Mouse (Mus musculus) CH12.LX (cell line): ENCODE data around the gene Cacng4. TPM values are rescaled to one million over a fixed set of nuclear protein-coding genes. Genes with fewer than 3 reads are reported as not detected.

Experiments
- DNase-seq: peaks from one replicate; pipeline ENCODE4 v3.0.0-alpha.2; 2013; ENCODE audit errors: extremely low read depth
- H3K27ac ChIP-seq: 2 replicates; pipeline ENCODE4 v1.5.1; 2012; ENCODE audit warnings: low read depth, mild to moderate bottlenecking, control low read depth, moderate library complexity; ENCODE audit not compliant: insufficient read depth
- H3K27me3 ChIP-seq: replicated peaks from 2 replicates; pipeline ENCODE3; 2012; ENCODE audit warnings: inconsistent platforms
- H3K36me3 ChIP-seq, 2 experiments: replicated peaks in 1 of 2; 2 replicates each; pipeline versions ENCODE3 to v1.6.1; 2012; ENCODE audit warnings: inconsistent platforms in 1 of 2, low read length in 1 of 2, mild to moderate bottlenecking in 1 of 2, mixed read lengths in 1 of 2, moderate library complexity in 1 of 2; ENCODE audit not compliant: control insufficient read depth in 1 of 2, insufficient read depth in 1 of 2
- H3K4me1 ChIP-seq, 2 experiments: 2 replicates each; pipeline ENCODE4 v1.6.1; 2012; ENCODE audit warnings: inconsistent platforms in 1 of 2, moderate library complexity in 1 of 2; ENCODE audit not compliant: insufficient read depth in 2 of 2, control insufficient read depth in 1 of 2
- H3K4me2 ChIP-seq: 2 replicates; pipeline ENCODE4 v1.6.1; 2012; ENCODE audit warnings: low read depth, mild to moderate bottlenecking, control low read depth; ENCODE audit not compliant: poor library complexity, insufficient read depth, severe bottlenecking
- H3K4me3 ChIP-seq, 3 experiments: fragments of 150-350 bp in 1 of 3; sonication (generic) in 1 of 3; replicated peaks in 1 of 3; 2 replicates each; pipeline versions ENCODE3 to v1.5.1; 2011 to 2012; ENCODE audit warnings: low read depth in 2 of 3, low read length in 2 of 3, mild to moderate bottlenecking in 2 of 3, moderate library complexity in 2 of 3, control low read depth in 1 of 3, improper control_type of control experiment in 1 of 3, inconsistent platforms in 1 of 3, mixed read lengths in 1 of 3; ENCODE audit not compliant: poor library complexity in 1 of 3
- H3K79me2 ChIP-seq: replicated peaks from 2 replicates; pipeline ENCODE4 v1.6.1; 2012; ENCODE audit warnings: mild to moderate bottlenecking, moderate library complexity; ENCODE audit not compliant: control insufficient read depth, poor library complexity, insufficient read depth, severe bottlenecking; ENCODE audit errors: extremely low read depth
- H3K9ac ChIP-seq: 2 replicates; pipeline ENCODE4 v1.6.1; 2012; ENCODE audit warnings: low read depth, mild to moderate bottlenecking, control low read depth, moderate library complexity; ENCODE audit not compliant: insufficient read depth
- H3K9me3 ChIP-seq: replicated peaks from 2 replicates; pipeline ENCODE3; 2012; ENCODE audit warnings: low read length, inconsistent platforms, mixed read lengths
- BHLHE40 ChIP-seq: IDR thresholded peaks from 2 replicates; pipeline ENCODE4 v1.6.1; 2011; ENCODE audit warnings: mild to moderate bottlenecking, low read depth, low read length, improper control_type of control experiment
- CHD2 ChIP-seq: IDR thresholded peaks from 2 replicates; pipeline ENCODE4 v1.6.1; 2011; ENCODE audit warnings: low read length, improper control_type of control experiment
- CTCF ChIP-seq, 2 experiments: IDR thresholded peaks in 1 of 2; conservative IDR thresholded peaks in 1 of 2; 2 replicates each; pipeline ENCODE4 v1.5.1; 2011 to 2012; ENCODE audit warnings: low read depth in 2 of 2, low read length in 2 of 2, improper control_type of control experiment in 1 of 2, inconsistent platforms in 1 of 2, mild to moderate bottlenecking in 1 of 2, moderate library complexity in 1 of 2
- ELF1 ChIP-seq: IDR thresholded peaks from 2 replicates; pipeline ENCODE4 v1.6.1; 2014; ENCODE audit warnings: low read depth, mild to moderate bottlenecking, inconsistent platforms, low read length, improper control_type of control experiment
- EP300 ChIP-seq: IDR thresholded peaks from 2 replicates; pipeline ENCODE4 v1.6.1; 2011; ENCODE audit warnings: low read length, improper control_type of control experiment
- ETS1 ChIP-seq: conservative IDR thresholded peaks from 2 replicates; pipeline ENCODE4 v1.6.1; 2012; ENCODE audit warnings: low read depth, mild to moderate bottlenecking, inconsistent platforms, low read length, improper control_type of control experiment, moderate library complexity
- HCFC1 ChIP-seq: IDR thresholded peaks from 2 replicates; pipeline ENCODE4 v1.6.1; 2012; ENCODE audit warnings: low read depth, mild to moderate bottlenecking, inconsistent platforms, low read length, improper control_type of control experiment
- JUN ChIP-seq: IDR thresholded peaks from 2 replicates; pipeline ENCODE4 v1.6.1; 2011; ENCODE audit warnings: low read depth, mild to moderate bottlenecking, low read length, improper control_type of control experiment, moderate library complexity; ENCODE audit not compliant: insufficient read depth
- JUND ChIP-seq: conservative IDR thresholded peaks from 2 replicates; pipeline ENCODE4 v1.6.1; 2011; ENCODE audit warnings: low read depth, low read length, improper control_type of control experiment
- MAX ChIP-seq: IDR thresholded peaks from 2 replicates; pipeline ENCODE4 v1.6.1; 2011; ENCODE audit warnings: low read length, improper control_type of control experiment
- MXI1 ChIP-seq: IDR thresholded peaks from 2 replicates; pipeline ENCODE4 v1.6.1; 2011; ENCODE audit warnings: mild to moderate bottlenecking, low read depth, low read length, improper control_type of control experiment
- NELFE ChIP-seq: IDR thresholded peaks from 2 replicates; pipeline ENCODE4 v1.6.1; 2011; ENCODE audit warnings: low read depth, low read length, improper control_type of control experiment
- PAX5 ChIP-seq: IDR thresholded peaks from 2 replicates; pipeline ENCODE4 v1.6.1; 2012; ENCODE audit warnings: low read length, inconsistent platforms, mixed read lengths
- RAD21 ChIP-seq: IDR thresholded peaks from 2 replicates; pipeline ENCODE4 v1.6.1; 2011; ENCODE audit warnings: low read depth, mild to moderate bottlenecking, low read length, improper control_type of control experiment, moderate library complexity
- SIN3A ChIP-seq: IDR thresholded peaks from 2 replicates; pipeline ENCODE4 v1.6.1; 2012; ENCODE audit warnings: low read length, improper control_type of control experiment, inconsistent platforms
- SMC3 ChIP-seq: IDR thresholded peaks from 2 replicates; pipeline ENCODE4 v1.6.1; 2011; ENCODE audit warnings: low read depth, low read length, improper control_type of control experiment
- TBP ChIP-seq: conservative IDR thresholded peaks from 2 replicates; pipeline ENCODE4 v1.6.1; 2011; ENCODE audit warnings: low read depth, low read length, improper control_type of control experiment
- USF1 ChIP-seq: IDR thresholded peaks from 2 replicates; pipeline ENCODE4 v1.6.1; 2014; ENCODE audit warnings: low read depth, mild to moderate bottlenecking, inconsistent platforms, low read length, improper control_type of control experiment
- ZKSCAN1 ChIP-seq: IDR thresholded peaks from 2 replicates; pipeline ENCODE4 v1.6.1; 2012; ENCODE audit warnings: low read depth, inconsistent platforms, low read length, improper control_type of control experiment, borderline replicate concordance
- ZNF384 ChIP-seq: IDR thresholded peaks from 2 replicates; pipeline ENCODE4 v1.6.1; 2012; ENCODE audit warnings: low read depth, low read length, improper control_type of control experiment, inconsistent platforms
- dilution Hi-C: fragments of 300-500 bp; cut with MboI; formaldehyde crosslinking; loops from 2 replicates; pipeline ENCODE4 v1.14.3; 2020; ENCODE audit warnings: low sequenced_read_pairs; ENCODE audit not compliant: extremely low pct_unique_long_range_greater_than_20kb, extremely low pct_ligation_motif_present
- in situ Hi-C: fragments of 300-500 bp; cut with MboI; formaldehyde crosslinking; loops from 3 replicates; pipeline ENCODE4 v1.14.3; 2019; ENCODE audit warnings: low sequenced_read_pairs, low pct_ligation_motif_present, low pct_unique_long_range_greater_than_20kb, mixed read lengths
- polyA plus RNA-seq: library from polyadenylated mRNA; unstranded; fragments of >175 nt; gene quantifications from 2 replicates; pipeline ENCODE4 v1.2.1, GENCODE M21; 2012; ENCODE audit warnings: low read depth; ENCODE audit not compliant: insufficient read length
- total RNA-seq, 2 experiments: library from RNA; depleted of rRNA; stranded (reverse); fragments of 300-350 nt in 1 of 2; fragments of >200 nt in 1 of 2; gene quantifications; 2 replicates each; pipeline ENCODE4 v1.2.3; 2012 to 2014

Cacng4 gene
- total and polyA plus RNA-seq, 3 experiments: not detected

- in situ Hi-C loops: no loop called here
Measured at GRCm38 (mm10) chr11:107801946-107802345, 7.6 kb upstream of the Cacng4 start.

GRCm38 (mm10) chr11:107799331-107799730 lies 5.0 kb upstream of the Cacng4 start:
- DNase-seq: no peak
- Histone ChIP-seq H3K4me1 (no peaks in the 10 kb centered on the region), H3K27me3 (peaks cover 84% of the 10 kb centered on the region), H3K36me3 (no peaks in the 10 kb centered on the region), H3K4me2 (no peak overlapping the region), H3K79me2 (no peaks in the 10 kb centered on the region), H3K27ac (no peak overlapping the region), H3K9ac (no peak overlapping the region), H3K9me3 (no peaks in the 10 kb centered on the region), H3K4me3 (no peak overlapping the region)
- dilution Hi-C loops: no loop called here
- no peak for TF ChIP-seq USF1
- in situ Hi-C loops: no loop called here

More at GRCm38 (mm10) chr11:107801946-107802345, 7.6 kb upstream of the Cacng4 start:
- Histone ChIP-seq H3K9ac (no peak overlapping the region), H3K4me3 (no peak overlapping the region), H3K27ac (no peak overlapping the region), H3K4me1 (no peaks in the 10 kb centered on the region), H3K9me3 (no peaks in the 10 kb centered on the region), H3K4me2 (no peak overlapping the region), H3K79me2 (no peaks in the 10 kb centered on the region), H3K27me3 (peaks cover 71% of the 10 kb centered on the region), H3K36me3 (no peaks in the 10 kb centered on the region)
- dilution Hi-C loops: no loop called here
- DNase-seq: no peak
- no peak for TF ChIP-seq MXI1
- TF ChIP-seq JUND: no peak
- TF ChIP-seq PAX5: no peak
- no peak for TF ChIP-seq MAX
- TF ChIP-seq CTCF (conservative IDR thresholded peaks at IDR 0.05 in 1 of 2, IDR thresholded peaks at IDR 0.05 in 1 of 2; ENCODE audit: low read depth in 2 of 2, low read length in 2 of 2): no peak
- no peak for TF ChIP-seq JUN
- no peak for TF ChIP-seq SIN3A
- no peak for TF ChIP-seq EP300
- TF ChIP-seq BHLHE40: no peak

GRCm38 (mm10) chr11:107796346-107796745 lies 2.0 kb upstream of the Cacng4 start:
- dilution Hi-C loops (no loop called here), in situ Hi-C loops (no loop called here)
- Histone ChIP-seq H3K79me2 (no peaks in the 10 kb centered on the region), H3K9ac (no peak overlapping the region), H3K36me3 (no peaks in the 10 kb centered on the region), H3K9me3 (peaks cover 8% of the 10 kb centered on the region), H3K27ac (no peak overlapping the region), H3K4me3 (no peak overlapping the region), H3K4me2 (no peak overlapping the region), H3K4me1 (no peaks in the 10 kb centered on the region), H3K27me3 (peaks cover 64% of the 10 kb centered on the region)
- no peak for TF ChIP-seq HCFC1
- TF ChIP-seq SIN3A: no peak
- no peak for TF ChIP-seq USF1
- TF ChIP-seq SMC3: no peak
- no peak for TF ChIP-seq ZNF384
- TF ChIP-seq CHD2: no peak
- TF ChIP-seq TBP: no peak
- TF ChIP-seq ELF1: no peak
- no peak for TF ChIP-seq JUND
- no peak for TF ChIP-seq NELFE
- no peak for TF ChIP-seq BHLHE40
- TF ChIP-seq MXI1: no peak
- no peak for TF ChIP-seq RAD21
- no peak for TF ChIP-seq ETS1
- no peak for TF ChIP-seq ZKSCAN1
- no peak for DNase-seq
